Mouse (Mus musculus) intestine, embryonic 14.5 days (tissue): ENCODE measurements around the gene Dnajb3. TPM values are rescaled to one million over a fixed set of nuclear protein-coding genes. Genes with fewer than 3 reads are reported as not detected.
A peak's percentile ranks its signal among the peaks of the same experiment; 100 is the strongest.
"Not testable (repeated sequence)": the region's sequence is repeated elsewhere in the genome, so short reads cannot be mapped to it uniquely, and the experiment has no call there.

Experiments used
- ATAC-seq: fragments of 200-750 bp; cut with Nextera tagmentation; replicated peaks from 2 replicates; pipeline ENCODE4 v1.8.0; 2017; ENCODE audit warnings: low read depth, moderate number of reproducible peaks, moderate TSS enrichment, moderate library complexity; ENCODE audit not compliant: low FRiP score, low TSS enrichment
- DNase-seq: peaks from one replicate; pipeline ENCODE4 v3.0.0-alpha.2; 2018; ENCODE audit warnings: low spot score
- H3K27ac ChIP-seq: fragments of 300-500 bp; sonication (generic); 2 replicates; pipeline ENCODE4 v1.5.1; 2014; ENCODE audit warnings: low read depth, mild to moderate bottlenecking, control low read depth
- H3K27me3 ChIP-seq: fragments of 300-500 bp; sonication (generic); replicated peaks from 2 replicates; pipeline ENCODE4 v1.6.1; 2014; ENCODE audit warnings: low read length, control low read depth; ENCODE audit not compliant: control insufficient read depth, insufficient read depth
- H3K36me3 ChIP-seq: fragments of 300-500 bp; sonication (generic); 2 replicates; pipeline ENCODE4 v1.6.1; 2014; ENCODE audit warnings: low read length, control low read depth; ENCODE audit not compliant: control insufficient read depth, insufficient read depth
- H3K4me1 ChIP-seq: fragments of 300-500 bp; sonication (generic); replicated peaks from 2 replicates; pipeline ENCODE4 v1.6.1; 2014; ENCODE audit warnings: low read length, control low read depth, mixed read lengths; ENCODE audit not compliant: control insufficient read depth, insufficient read depth
- H3K4me2 ChIP-seq: fragments of 300-500 bp; sonication (generic); 2 replicates; pipeline ENCODE4 v1.6.1; 2014; ENCODE audit warnings: low read length
- H3K4me3 ChIP-seq: fragments of 300-500 bp; sonication (generic); 2 replicates; pipeline ENCODE4 v1.5.1; 2014; ENCODE audit warnings: low read depth, low read length, control low read depth, mixed read lengths
- H3K9ac ChIP-seq: fragments of 300-500 bp; sonication (generic); 2 replicates; pipeline ENCODE4 v1.6.1; 2014; ENCODE audit warnings: mild to moderate bottlenecking, low read length
- H3K9me3 ChIP-seq: fragments of 300-500 bp; sonication (generic); 2 replicates; pipeline ENCODE4 v1.6.1; 2016; ENCODE audit warnings: low read length, control low read depth; ENCODE audit not compliant: control insufficient read depth
- WGBS: fragments of 180-500 bp; shearing (Covaris S2); extraction: QIAGEN DNeasy Blood & Tissue Kit; methylation state at CpG from one replicate; pipeline ENCODE4 v1.1.7; 2014; 5-methylcytosine and 5-hydroxymethylcytosine counted together
- polyA plus RNA-seq: library from polyadenylated mRNA; unstranded; fragments of >200 nt; fragmentation: Nextera tagmentation; extraction: Ambion mirVana; gene quantifications from 2 replicates; pipeline ENCODE4 v1.2.1, GENCODE M21; 2014

The Dnajb3 gene
- polyA plus RNA-seq, 1 experiment from 2014 or later, result 8.0 TPM

GRCm38 (mm10) chr1:88228121-88228520, 22.5 kb upstream of the Dnajb3 start:
- Histone ChIP-seq H3K27me3 (no peaks in the 10 kb centered on the region), H3K4me1 (no peaks in the 10 kb centered on the region), H3K36me3 (no peaks in the 10 kb centered on the region), H3K9me3 (peaks cover 71% of the 10 kb centered on the region), H3K4me3 (no peak overlapping the region), H3K27ac (no peak overlapping the region), H3K9ac (no peak overlapping the region), H3K4me2 (no peak overlapping the region)
- ATAC-seq (no peak), DNase-seq (no peak)
- WGBS, result 72% methylated on average over 7 of the region's 7 CpGs

- Histone ChIP-seq H3K27ac (no peak overlapping the region), H3K9ac (no peak overlapping the region), H3K27me3 (no peaks in the 10 kb centered on the region), H3K4me1 (no peaks in the 10 kb centered on the region), H3K4me2 (no peak overlapping the region), H3K9me3 (peaks cover 68% of the 10 kb centered on the region), H3K4me3 (no peak overlapping the region), H3K36me3 (no peaks in the 10 kb centered on the region)
- WGBS, result 56% methylated on average over 2 of the region's 2 CpGs
- DNase-seq (no peak), ATAC-seq (no peak)
Measured at GRCm38 (mm10) chr1:88227482-88227881, 21.9 kb upstream of the Dnajb3 start.

GRCm38 (mm10) chr1:88226670-88227379, 21.2 kb upstream of the Dnajb3 start, which contains the start of gene Mroh2a:
TSS of gene Mroh2a (plus strand) at chr1:88226986.
- no peak within 1 kb of the TSS for H3K4me3 ChIP-seq
- 51% methylated on average over 5 of the region's 5 CpGs for WGBS
- H3K27ac ChIP-seq, result no peak within 1 kb of the TSS
- peaks cover 65% of the 10 kb centered on the region for H3K9me3 ChIP-seq
- peak; percentile 52 for DNase-seq
- ATAC-seq, result no peak
- no peaks in the 10 kb centered on the region for H3K27me3 ChIP-seq
- no peaks in the 10 kb centered on the region for H3K4me1 ChIP-seq
- no peaks in the 10 kb centered on the region for H3K36me3 ChIP-seq
- H3K9ac ChIP-seq, result no peak within 1 kb of the TSS
- no peak within 1 kb of the TSS for H3K4me2 ChIP-seq

- Histone ChIP-seq H3K4me2 (no peak overlapping the region), H3K27ac (no peak overlapping the region), H3K9ac (no peak overlapping the region), H3K4me3 (no peak overlapping the region), H3K36me3 (no peaks in the 10 kb centered on the region), H3K27me3 (no peaks in the 10 kb centered on the region), H3K4me1 (no peaks in the 10 kb centered on the region), H3K9me3 (peaks cover 55% of the 10 kb centered on the region)
- ATAC-seq, result no peak
- peak; percentile 46 for DNase-seq
Measured at GRCm38 (mm10) chr1:88225741-88226140, 20.2 kb upstream of the Dnajb3 start.

GRCm38 (mm10) chr1:88225301-88225700, 19.7 kb upstream of the Dnajb3 start:
- not testable (repeated sequence) for ATAC-seq, H3K4me2 ChIP-seq, H3K4me1 ChIP-seq, H3K4me3 ChIP-seq, H3K9ac ChIP-seq, DNase-seq, H3K27ac ChIP-seq, H3K36me3 ChIP-seq, H3K27me3 ChIP-seq
- peaks cover 50% of the 10 kb centered on the region for H3K9me3 ChIP-seq
- 40% methylated on average over 2 of the region's 2 CpGs for WGBS

GRCm38 (mm10) chr1:88224029-88224776, 18.6 kb upstream of the Dnajb3 start:
- H3K4me3 ChIP-seq, result no peak overlapping the region
- peaks cover 40% of the 10 kb centered on the region for H3K9me3 ChIP-seq
- H3K4me1 ChIP-seq, result no peaks in the 10 kb centered on the region
- H3K27me3 ChIP-seq, result no peaks in the 10 kb centered on the region
- 70% methylated on average over 2 of the region's 2 CpGs for WGBS
- ATAC-seq (no peak), DNase-seq (peak; percentile 53)
- no peak overlapping the region for H3K4me2 ChIP-seq
- no peak overlapping the region for H3K9ac ChIP-seq
- no peaks in the 10 kb centered on the region for H3K36me3 ChIP-seq
- H3K27ac ChIP-seq, result no peak overlapping the region

GRCm38 (mm10) chr1:88223591-88223990, 18.0 kb upstream of the Dnajb3 start:
- WGBS, result 46% methylated on average over 1 of the region's 1 CpGs
- Histone ChIP-seq H3K27me3 (no peaks in the 10 kb centered on the region), H3K4me3 (no peak overlapping the region), H3K36me3 (no peaks in the 10 kb centered on the region), H3K9ac (no peak overlapping the region), H3K4me2 (no peak overlapping the region), H3K4me1 (no peaks in the 10 kb centered on the region), H3K27ac (no peak overlapping the region), H3K9me3 (peaks cover 34% of the 10 kb centered on the region)
- DNase-seq (peak; percentile 62), ATAC-seq (no peak)

GRCm38 (mm10) chr1:88223011-88223515, 17.5 kb upstream of the Dnajb3 start:
- not testable (repeated sequence) for H3K4me2 ChIP-seq, H3K9ac ChIP-seq, H3K27me3 ChIP-seq, H3K27ac ChIP-seq, H3K4me3 ChIP-seq, H3K36me3 ChIP-seq, H3K4me1 ChIP-seq, ATAC-seq
- peaks cover 29% of the 10 kb centered on the region for H3K9me3 ChIP-seq
- DNase-seq, result peak; percentile 52
